Mouse (Mus musculus) v-Abl transformed pro-B cells (cell line): Measurements from ENCODE around the gene Mpv17l.
"Not testable (repeated sequence)": the region's sequence is repeated elsewhere in the genome, so short reads cannot be mapped to it uniquely, and the experiment has no call there.

Experiments
- in situ Hi-C, 2 experiments: fragments of 400-800 bp; cut with MboI; formaldehyde crosslinking; loops; one replicate each; pipeline ENCODE4 v1.15.1; 2025; ENCODE audit not compliant: unreplicated experiment in 2 of 2

Gene Mpv17l

DNA sequence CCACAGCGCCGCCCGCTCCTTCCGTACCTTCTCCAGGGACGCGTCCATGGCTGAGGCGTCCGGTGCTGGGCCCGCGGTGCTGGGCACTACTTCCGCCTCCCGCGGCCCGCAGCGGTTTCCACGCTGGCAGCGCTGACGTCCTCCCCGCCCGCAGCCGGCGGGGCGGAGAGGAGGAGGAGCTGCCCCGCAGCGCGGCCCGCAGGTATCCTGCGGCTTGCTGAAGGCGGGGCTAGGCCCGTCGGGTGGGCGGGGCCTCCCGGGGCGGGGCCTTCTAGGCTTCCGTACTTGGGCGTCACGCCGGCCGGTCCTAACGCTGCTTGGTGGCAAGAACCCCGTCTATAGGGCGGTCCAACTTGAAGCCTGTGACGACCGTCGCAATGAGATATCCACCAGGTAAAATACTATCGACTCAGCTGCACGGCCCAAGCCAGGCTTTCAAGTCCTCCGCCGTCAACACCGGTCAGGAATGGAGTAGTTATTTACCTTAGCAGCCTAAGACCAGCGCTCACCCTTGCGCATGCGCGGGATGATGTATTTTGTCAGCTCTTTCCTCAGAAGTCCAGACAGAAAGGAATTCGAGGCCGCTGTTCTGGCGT lies at the start of gene Mpv17l, which contains the start of gene Pdxdc1:
Gene Mpv17l (plus strand): TSS at position 274 of the 596 bp plus-strand sequence.
Gene Pdxdc1 (minus strand): TSS at position 244 of the 596 bp plus-strand sequence.
- in situ Hi-C loops = loop anchor here (5.0 to 10.0 kb wide), 4 partner anchors 86 to 294 kb away; partner anchors contain the start of genes Ntan1 (in 2 of the 2), Marf1 (in 1 of the 2) and Nde1 (in 1 of the 2)

DNA sequence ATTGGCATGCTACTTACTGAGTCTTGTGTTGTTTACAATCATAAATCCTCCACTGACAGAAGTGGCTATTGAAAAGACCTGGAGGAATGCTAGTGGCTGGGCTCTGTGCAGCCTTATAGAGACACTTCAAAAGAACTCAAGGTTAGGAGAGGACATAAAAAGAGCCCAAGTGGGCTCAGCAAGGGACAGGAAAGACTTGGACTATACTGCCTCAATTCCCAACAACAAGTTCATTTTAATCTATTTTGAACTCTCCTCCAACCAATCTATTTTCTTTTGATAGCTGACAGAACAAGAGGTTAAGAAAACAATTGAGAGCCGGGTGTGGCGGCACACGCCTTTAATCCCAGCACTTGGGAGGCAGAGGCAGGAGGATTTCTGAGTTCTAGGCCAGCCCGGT lies 49.1 kb upstream of the Mpv17l start:
- in situ Hi-C loops = no loop called here

DNA sequence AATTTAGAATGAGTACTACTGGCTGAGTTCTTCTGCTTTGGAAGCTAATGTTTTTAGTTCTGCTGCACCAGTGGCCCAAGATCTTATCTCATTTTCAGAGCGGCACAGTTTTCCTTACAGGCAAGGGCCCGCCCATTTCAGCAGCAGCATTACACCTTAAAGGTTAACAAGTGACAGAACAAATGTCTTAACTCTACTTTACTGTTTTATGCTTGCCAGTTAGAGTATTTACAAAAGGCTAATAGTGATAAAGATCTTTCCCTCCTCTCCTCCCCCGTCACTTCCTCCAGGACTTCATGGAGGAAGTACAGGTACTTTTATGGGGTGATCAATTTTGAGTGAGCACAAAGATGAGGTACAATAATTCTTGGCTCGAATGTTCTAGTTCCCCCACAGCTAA lies 36.9 kb upstream of the Mpv17l start:
- in situ Hi-C loops = no loop called here

DNA sequence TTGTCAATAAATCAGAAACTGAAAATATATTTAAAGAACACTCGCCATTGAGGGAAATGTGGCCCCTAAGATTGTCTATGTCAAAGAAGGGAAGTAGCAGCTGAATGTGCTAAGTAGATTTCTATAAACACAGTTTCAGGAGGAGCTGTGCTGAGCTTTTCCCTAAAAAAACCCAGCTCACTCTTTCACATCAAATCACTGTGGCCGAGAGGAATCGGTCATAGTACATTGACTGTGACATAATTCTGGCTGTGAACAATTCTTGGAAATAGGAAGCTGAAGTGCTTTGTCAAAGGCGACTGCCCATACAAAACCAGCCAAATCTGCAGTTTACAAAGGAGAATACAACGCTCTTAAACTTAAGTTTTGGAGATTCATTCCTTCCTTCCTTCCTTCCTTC lies 36.3 kb upstream of the Mpv17l start:
- in situ Hi-C loops = no loop called here

DNA sequence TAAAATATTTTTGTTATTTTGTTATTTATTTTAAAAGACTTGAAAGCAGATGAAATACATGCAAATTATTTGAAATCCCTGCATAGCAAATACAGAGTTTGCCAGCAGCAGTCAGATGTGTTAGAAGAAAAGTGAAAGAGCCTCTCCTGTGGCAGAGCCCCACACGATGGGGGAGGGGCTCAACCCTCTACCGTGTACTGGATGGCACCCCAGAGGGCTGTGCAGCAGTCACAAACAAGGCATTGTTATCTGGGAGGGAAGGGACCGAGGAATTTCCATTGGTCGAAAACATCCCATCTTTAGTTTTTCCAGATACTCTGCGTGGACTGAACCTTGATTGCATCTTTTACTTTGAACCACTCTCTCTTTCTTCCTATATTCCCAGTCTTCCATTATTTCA lies 35.6 kb upstream of the Mpv17l start:
- in situ Hi-C loops = not testable (repeated sequence)

DNA sequence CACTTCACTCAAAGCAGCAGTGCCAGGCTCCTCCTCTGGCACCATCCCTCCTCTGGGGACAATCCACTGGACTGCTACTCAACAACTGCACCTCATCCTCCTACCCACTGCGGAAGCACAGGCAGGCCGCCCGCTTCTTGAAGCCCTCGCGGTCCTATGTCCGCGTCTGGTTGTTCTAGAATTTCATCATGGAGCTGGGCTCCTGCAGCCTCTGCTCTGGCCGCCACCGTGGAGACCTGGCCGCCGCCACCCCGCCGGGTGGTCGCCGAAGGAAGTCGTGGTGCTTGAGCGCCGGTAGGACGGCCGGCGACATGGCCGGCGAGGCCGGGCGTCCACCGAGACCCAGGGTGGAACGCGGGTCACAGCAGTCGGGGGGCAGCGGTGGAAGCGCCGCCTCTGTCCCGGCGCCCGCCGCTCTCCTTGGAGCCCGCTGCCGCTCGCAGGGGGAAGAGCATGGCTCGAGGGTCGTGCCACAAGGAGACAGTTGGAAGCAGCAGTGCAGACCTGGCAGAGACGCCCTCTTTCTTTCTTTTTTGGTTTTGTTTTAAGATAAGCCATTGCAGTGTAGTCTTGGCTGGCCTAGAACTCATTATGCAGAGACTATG lies 34.9 kb upstream of the Mpv17l start:
- in situ Hi-C loops = no loop called here

DNA sequence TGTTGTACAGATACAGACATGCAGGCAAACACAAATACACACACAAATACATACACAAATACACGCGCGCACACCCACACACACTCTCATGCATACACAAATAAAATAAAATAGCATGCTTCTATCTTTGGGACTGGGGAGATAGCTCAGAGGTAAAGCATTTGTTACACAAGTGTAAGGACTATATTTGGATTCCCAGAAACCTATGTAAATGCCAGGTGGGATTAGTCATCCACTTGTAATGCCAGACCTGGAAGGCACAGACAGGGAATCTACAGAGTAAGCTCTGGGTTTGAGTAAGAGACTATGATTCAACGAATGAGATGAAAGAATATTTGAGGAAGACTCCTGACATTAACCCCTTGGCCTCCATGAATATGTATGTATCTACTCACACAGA lies 27.5 kb upstream of the Mpv17l start:
- in situ Hi-C loops = loop anchor here in 1 of 2 experiments (25.0 kb wide), 1 partner anchor 437 kb away; the partner anchor contains the start of gene Fopnl

DNA sequence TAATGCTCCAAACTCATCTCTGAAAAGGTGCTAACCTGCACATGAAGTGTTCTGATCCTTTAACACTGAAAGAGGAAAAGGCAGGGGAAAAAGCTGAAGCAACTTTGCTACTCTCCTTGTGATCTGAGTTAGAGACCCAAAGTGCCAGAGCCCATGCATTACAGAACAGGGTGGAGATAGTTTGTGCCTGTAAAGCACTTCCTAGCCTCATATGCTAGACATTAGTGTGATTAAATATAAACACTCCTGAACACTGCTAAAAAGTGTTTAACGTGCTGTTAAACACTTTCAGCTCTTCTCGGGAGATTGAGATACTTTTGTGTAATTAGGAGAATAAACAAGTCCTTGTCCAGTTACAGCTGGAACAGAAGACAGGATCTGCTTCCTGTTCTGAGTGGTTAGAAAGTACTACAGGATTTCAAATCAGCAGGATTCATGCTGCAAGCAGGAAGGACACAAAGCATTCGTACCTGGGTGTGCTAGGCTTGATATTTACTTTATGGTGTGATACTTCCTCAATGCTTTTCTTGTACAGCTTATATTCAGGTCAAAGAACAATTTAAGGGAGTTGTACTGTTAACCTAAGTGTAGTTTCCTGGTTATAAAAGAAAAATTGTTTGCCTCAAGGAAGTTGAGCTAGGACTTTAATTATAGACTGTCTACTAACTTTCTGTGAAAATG lies 19.7 kb upstream of the Mpv17l start:
- in situ Hi-C loops = loop anchor here in 1 of 2 experiments (25.0 kb wide), 1 partner anchor 429 kb away; the partner anchor contains the start of gene Fopnl

DNA sequence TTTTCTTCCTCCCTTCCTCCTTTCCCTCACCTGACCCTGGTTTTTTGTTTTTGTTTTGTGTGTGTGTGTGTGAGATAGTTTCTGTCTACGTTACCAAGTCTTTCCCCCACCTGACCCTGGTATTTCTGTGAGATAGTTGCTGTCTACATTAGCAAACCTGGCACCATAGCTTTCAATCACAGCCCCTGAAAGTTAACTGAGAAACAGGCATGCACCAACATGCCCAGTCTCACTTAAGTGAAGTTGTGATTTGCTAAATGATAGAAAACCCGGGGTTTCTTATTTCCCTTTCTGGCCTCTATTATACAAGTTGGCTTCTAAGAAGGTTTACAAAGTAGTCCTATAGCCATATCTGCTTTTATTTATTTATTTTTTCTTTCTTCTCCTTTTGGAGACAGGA lies 12.5 kb upstream of the Mpv17l start:
- in situ Hi-C loops = loop anchor here (5.0 to 25.0 kb wide), 3 partner anchors 272 to 424 kb away; partner anchors contain the start of genes Fopnl (in 2 of the 2), Marf1 (in 1 of the 2) and Nde1 (in 1 of the 2)

DNA sequence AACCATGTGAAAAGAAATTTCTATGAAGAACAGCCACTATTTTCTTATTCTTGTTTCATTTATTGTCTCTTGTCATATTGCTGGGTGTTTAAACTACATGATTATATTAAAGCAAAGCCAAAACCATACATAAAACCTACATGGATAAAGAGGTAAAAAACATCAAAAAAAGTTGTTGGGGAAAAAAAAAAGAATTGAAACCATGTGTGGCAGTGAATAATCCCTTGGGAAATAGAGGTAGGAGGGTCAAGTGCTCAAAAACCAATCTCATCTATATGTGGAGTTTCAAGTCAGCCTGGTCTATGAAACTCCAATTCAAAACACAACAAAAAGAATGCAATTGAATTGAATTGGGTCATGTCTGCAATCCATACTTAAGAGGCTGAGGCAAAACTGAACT lies 10.1 kb upstream of the Mpv17l start:
- in situ Hi-C loops = loop anchor here (5.0 to 25.0 kb wide), 3 partner anchors 269 to 422 kb away; partner anchors contain the start of genes Fopnl (in 2 of the 2), Marf1 (in 1 of the 2) and Nde1 (in 1 of the 2)

DNA sequence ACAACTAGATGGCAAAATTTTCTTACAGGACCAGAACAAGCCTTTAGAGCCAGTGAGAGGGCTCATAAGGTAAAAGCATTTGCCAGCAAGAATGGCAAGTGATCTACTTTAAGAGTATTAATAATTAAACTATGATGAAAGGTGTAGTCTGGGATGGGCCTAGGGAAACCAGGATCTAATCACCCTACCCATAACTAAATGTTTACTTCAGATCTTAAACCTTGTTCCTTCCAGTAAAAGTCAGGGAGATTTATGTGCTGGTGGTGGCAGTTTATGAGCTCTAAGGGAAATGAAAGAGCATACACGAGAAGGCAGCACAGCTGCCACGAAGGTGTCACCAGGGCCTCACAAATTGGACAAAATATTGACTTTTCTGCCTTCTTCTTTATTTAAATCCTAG lies 8.9 kb upstream of the Mpv17l start:
- in situ Hi-C loops = loop anchor here (5.0 to 25.0 kb wide), 3 partner anchors 268 to 421 kb away; partner anchors contain the start of genes Fopnl (in 2 of the 2), Marf1 (in 1 of the 2) and Nde1 (in 1 of the 2)

DNA sequence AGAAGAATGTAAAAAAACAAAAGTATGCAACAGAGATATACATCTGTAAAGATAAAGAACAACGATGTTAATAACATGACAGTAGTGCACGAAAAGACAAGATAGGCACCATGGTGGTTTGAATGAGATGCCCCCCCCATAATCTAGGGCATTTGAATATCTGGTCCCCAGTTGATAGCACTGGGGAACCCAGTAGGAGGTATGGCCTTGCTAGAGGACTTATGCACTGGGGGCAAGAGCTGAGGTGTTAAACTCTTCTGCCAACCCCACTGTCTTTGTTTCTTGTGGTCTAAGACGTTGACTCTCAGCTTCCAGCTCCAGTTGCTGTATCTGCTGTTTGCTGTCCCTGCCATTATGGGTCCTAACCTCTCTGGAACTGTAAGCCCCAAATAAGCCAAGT lies 7.2 kb upstream of the Mpv17l start:
- in situ Hi-C loops = loop anchor here (10.0 to 25.0 kb wide), 2 partner anchors 417 to 419 kb away; partner anchors contain the start of gene Fopnl (in 2 of the 2)

DNA sequence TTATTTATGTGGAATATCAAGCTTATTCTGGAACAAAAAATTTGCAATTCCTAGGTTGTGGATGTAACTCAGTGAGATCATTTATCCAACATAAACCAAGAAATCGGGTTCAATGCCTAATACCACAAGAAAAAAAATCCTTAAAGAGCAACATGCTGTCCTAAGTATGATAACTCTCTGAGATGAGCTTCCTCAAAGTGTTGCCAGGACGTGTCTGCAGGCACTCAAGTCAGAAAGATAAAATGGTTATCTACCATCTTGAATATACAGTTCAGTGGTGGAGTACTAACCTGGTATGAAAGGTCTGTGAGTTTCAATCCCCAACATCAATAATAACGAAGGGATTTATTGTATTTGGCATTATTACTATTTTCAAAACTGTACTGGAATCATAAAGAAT lies 6.6 kb upstream of the Mpv17l start:
- in situ Hi-C loops = loop anchor here (10.0 to 25.0 kb wide), 2 partner anchors 416 to 418 kb away; partner anchors contain the start of gene Fopnl (in 2 of the 2)

DNA sequence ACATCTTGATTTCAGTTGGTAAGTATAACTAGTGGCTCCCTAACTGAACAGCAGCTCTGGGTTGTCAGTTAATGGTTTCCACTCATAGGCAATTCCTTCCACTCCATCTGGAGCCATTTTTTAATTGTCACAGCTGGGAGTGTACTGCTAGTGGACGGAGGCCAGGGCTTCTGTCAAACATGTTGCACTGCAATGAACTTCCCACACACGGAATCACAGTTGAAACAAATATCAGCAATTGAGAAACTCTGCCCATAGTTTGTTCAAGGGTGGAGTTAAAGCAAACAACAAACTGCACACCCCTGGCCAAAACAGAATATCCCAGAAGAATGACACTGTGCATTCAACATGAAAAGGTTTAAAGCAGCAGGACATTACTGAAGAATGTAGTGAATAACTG lies 4.0 kb upstream of the Mpv17l start:
- in situ Hi-C loops = loop anchor here (10.0 to 25.0 kb wide), 2 partner anchors 413 to 416 kb away; partner anchors contain the start of gene Fopnl (in 2 of the 2)

DNA sequence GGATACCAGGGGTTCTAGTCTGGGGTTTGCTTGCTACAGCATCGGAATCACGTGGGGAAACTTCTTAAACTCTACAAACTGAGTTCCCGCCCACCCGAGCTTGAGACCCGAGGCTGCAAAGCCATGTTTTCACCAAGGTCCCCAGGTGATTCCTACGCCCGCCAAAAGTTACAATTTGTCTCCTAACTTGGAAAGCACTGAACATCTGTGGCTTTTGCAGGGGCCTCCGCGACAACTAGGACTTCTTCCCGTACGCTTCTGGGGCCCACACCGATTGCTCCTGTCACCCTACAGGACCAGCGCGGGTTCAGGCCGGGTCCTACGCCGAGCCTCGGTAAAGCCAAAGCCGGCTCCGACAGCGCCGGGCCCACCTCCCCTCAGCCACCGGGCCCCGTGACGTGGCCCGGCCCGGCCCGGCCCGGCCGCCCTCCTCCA lies 547 bp upstream of the Mpv17l start:
- in situ Hi-C loops = loop anchor here (5.0 to 10.0 kb wide), 4 partner anchors 85 to 295 kb away; partner anchors contain the start of genes Ntan1 (in 2 of the 2), Marf1 (in 1 of the 2) and Nde1 (in 1 of the 2)

DNA sequence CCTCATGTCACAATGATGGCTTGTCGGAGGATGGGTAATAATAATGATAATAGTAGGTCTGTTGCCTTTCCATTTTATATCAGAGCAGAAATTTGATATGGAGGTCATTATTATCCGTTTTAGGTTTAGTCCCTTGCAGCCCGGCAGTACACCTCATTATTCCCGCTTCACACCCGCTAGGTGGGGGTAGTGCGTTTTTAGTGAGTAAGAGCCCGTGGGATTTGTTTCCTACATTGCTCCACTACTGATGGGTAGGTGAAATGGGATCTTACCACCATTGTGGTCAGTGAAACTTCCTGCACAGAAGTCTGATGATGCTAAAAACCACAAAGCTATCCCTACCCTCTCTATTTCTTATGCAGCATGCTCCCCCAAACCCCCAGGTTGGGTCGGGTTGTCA lies 527 bp downstream of the Mpv17l start:
- in situ Hi-C loops = loop anchor here (5.0 to 10.0 kb wide), 4 partner anchors 86 to 294 kb away; partner anchors contain the start of genes Ntan1 (in 2 of the 2), Marf1 (in 1 of the 2) and Nde1 (in 1 of the 2)

DNA sequence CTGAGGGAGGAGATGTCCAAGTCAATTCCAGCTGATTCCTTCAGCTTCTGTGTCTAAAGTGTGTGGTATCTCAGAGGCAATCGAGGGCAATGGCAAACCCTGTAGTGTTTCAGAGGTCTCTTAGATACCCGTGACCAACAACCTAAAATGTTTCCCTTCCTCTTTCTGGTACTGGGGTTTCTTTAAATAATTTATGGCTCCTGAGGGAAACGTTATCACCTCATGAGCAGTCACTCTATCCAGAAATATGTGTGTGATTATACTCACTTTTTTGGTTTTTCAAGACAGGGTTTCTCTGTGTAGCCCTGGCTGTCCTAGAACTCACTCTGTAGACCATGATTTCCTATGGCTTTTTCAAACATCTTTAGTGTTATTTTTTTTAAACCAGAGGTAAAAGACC lies 4.3 kb downstream of the Mpv17l start:
- in situ Hi-C loops = loop anchor here in 1 of 2 experiments (10.0 kb wide), 2 partner anchors 258 to 288 kb away; partner anchors contain the start of genes Marf1 and Nde1

DNA sequence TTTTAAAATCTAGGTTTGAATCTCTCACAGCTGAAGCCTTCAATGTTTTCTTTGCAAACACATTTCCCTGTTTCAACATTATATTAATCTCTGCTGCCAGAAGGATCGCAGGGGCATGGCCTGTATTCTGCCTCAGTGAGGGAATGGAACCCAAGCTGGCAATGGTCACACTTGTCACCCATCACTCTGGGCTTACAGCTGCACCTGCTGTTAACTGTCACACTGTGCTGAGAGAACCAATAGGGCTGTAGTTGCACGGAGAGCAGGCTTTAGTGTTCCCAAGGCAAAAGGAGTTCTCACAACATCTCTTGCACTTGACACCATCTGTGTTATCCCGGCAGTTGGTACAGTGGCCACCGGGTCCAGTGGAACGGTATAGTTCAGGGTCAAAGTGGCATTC lies 17.1 kb downstream of the Mpv17l start:
- in situ Hi-C loops = no loop called here

DNA sequence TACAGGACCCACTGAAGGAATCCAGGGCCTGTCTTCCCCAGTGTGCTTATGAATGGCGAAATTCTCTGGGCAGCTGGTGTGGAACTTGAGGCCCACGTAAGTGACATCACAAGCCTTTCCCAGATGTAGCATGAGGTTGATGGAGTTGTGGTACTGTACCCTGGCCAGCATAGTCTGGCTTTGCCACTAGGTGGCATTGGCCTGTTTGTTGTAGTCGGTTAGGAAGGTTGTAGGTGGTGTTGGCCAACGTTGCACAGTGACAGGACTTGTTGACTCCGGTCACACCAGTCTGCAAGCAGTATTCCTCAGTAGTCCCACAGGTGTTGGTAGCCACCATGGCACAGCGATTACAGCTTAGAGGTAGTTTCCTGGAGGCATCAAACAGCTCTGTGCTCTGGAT lies 18.1 kb downstream of the Mpv17l start:
- in situ Hi-C loops = no loop called here

DNA sequence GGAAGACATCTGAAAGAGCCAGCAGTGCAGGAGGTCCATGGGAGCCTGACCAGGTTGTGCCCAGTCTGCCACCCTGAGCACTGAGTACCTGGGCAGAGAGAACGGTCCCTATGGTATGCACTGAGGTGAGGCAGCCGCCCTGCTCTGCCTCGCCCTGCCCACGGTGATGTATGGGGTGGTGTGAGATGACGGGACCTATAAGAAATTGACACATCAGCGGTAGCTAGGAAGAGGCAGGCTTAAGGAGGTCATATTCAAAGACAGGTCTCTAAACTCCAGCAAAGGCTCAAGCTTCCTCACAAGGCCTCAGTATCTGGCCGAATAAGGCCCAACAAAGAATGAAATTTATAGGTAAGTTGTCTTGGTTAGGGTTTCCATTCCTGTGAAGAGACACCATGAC lies 18.8 kb downstream of the Mpv17l start:
- in situ Hi-C loops = no loop called here
